Mouse (Mus musculus): ENCODE data around the gene Ccdc50. TPM values are rescaled to one million over a fixed set of nuclear protein-coding genes. Genes with fewer than 3 reads are reported as not detected.

Ccdc50 gene
- polyA plus RNA-seq, 1 experiment from 2014 or later: 37.4 TPM

GRCm38 (mm10) chr16:27360059-27360458 lies 28.6 kb upstream of the Ccdc50 start:
- no peak overlapping the region for H3K4me3 ChIP-seq (replicated peaks; ENCODE audit: low read depth, low read length)
- H3K27me3 ChIP-seq (ENCODE audit: insufficient read depth, low read length): no peaks in the 10 kb centered on the region
- no peaks in the 10 kb centered on the region for H3K36me3 ChIP-seq (ENCODE audit: insufficient read depth, low read length)
- TF ChIP-seq CTCF (IDR thresholded peaks at IDR 0.05; ENCODE audit: low read depth): no peak
- no peak overlapping the region for H3K9ac ChIP-seq (ENCODE audit: low read depth, low read length)
- no peak overlapping the region for H3K27ac ChIP-seq
- no peaks in the 10 kb centered on the region for H3K9me3 ChIP-seq (replicated peaks; ENCODE audit: low read length)
- no peaks in the 10 kb centered on the region for H3K4me1 ChIP-seq (replicated peaks; ENCODE audit: insufficient read depth, low read length)
- WGBS: 84% methylated on average over 1 of the region's 1 CpGs
- DNase-seq (ENCODE audit: low spot score) (no peak), ATAC-seq (replicated peaks; ENCODE audit: low FRiP score, low read depth) (no peak)
- no peak overlapping the region for H3K4me2 ChIP-seq (ENCODE audit: low read length)

- no peak for TF ChIP-seq CTCF (IDR thresholded peaks at IDR 0.05; ENCODE audit: low read depth)
- no peak for ATAC-seq (replicated peaks; ENCODE audit: low FRiP score, low read depth)
Observed at GRCm38 (mm10) chr16:27370191-27370590, 18.5 kb upstream of the Ccdc50 start, which contains the start of gene Uts2b. Gene Uts2b (minus strand): TSS chr16:27370239.

GRCm38 (mm10) chr16:27370700-27371099 lies 18.0 kb upstream of the Ccdc50 start:
- Histone ChIP-seq H3K4me1 (replicated peaks; ENCODE audit: insufficient read depth, low read length) (0 out of 2 replicates have a peak, but pooled peaks cover 3% of the 10 kb centered on the region), H3K9me3 (replicated peaks; ENCODE audit: low read length) (no peaks in the 10 kb centered on the region), H3K4me3 (replicated peaks; ENCODE audit: low read depth, low read length) (no peak overlapping the region), H3K27me3 (ENCODE audit: insufficient read depth, low read length) (no peaks in the 10 kb centered on the region), H3K36me3 (ENCODE audit: insufficient read depth, low read length) (no peaks in the 10 kb centered on the region), H3K4me2 (ENCODE audit: low read length) (no peak overlapping the region), H3K27ac (no peak overlapping the region), H3K9ac (ENCODE audit: low read depth, low read length) (no peak overlapping the region)
- no peak for ATAC-seq (replicated peaks; ENCODE audit: low FRiP score, low read depth)
- DNase-seq (ENCODE audit: low spot score): no peak
- WGBS: 48% methylated on average over 2 of the region's 2 CpGs
- TF ChIP-seq CTCF (IDR thresholded peaks at IDR 0.05; ENCODE audit: low read depth): no peak

More at GRCm38 (mm10) chr16:27370191-27370590, 18.5 kb upstream of the Ccdc50 start, which contains the start of gene Uts2b:
- H3K9me3 ChIP-seq (replicated peaks; ENCODE audit: low read length): no peaks in the 10 kb centered on the region
- no peak within 1 kb of the TSS for H3K4me3 ChIP-seq (replicated peaks; ENCODE audit: low read depth, low read length)
- no peak within 1 kb of the TSS for H3K27ac ChIP-seq
- H3K4me1 ChIP-seq (replicated peaks; ENCODE audit: insufficient read depth, low read length): 0 out of 2 replicates have a peak, but pooled peaks cover 3% of the 10 kb centered on the region
- no peak within 1 kb of the TSS for H3K4me2 ChIP-seq (ENCODE audit: low read length)
- 65% methylated on average over 8 of the region's 8 CpGs for WGBS
- no peaks in the 10 kb centered on the region for H3K36me3 ChIP-seq (ENCODE audit: insufficient read depth, low read length)
- H3K9ac ChIP-seq (ENCODE audit: low read depth, low read length): no peak within 1 kb of the TSS
- no peaks in the 10 kb centered on the region for H3K27me3 ChIP-seq (ENCODE audit: insufficient read depth, low read length)
- DNase-seq (ENCODE audit: low spot score): no peak

GRCm38 (mm10) chr16:27374139-27374538 lies 14.5 kb upstream of the Ccdc50 start:
- Histone ChIP-seq H3K4me2 (ENCODE audit: low read length) (no peak overlapping the region), H3K9me3 (replicated peaks; ENCODE audit: low read length) (no peaks in the 10 kb centered on the region), H3K4me3 (replicated peaks; ENCODE audit: low read depth, low read length) (no peak overlapping the region), H3K27ac (no peak overlapping the region), H3K9ac (ENCODE audit: low read depth, low read length) (no peak overlapping the region), H3K4me1 (replicated peaks; ENCODE audit: insufficient read depth, low read length) (0 out of 2 replicates have a peak, but pooled peaks cover 3% of the 10 kb centered on the region), H3K27me3 (ENCODE audit: insufficient read depth, low read length) (no peaks in the 10 kb centered on the region), H3K36me3 (ENCODE audit: insufficient read depth, low read length) (no peaks in the 10 kb centered on the region)
- 64% methylated on average over 3 of the region's 3 CpGs for WGBS
- DNase-seq (ENCODE audit: low spot score) (no peak), ATAC-seq (replicated peaks; ENCODE audit: low FRiP score, low read depth) (no peak)
- TF ChIP-seq CTCF (IDR thresholded peaks at IDR 0.05; ENCODE audit: low read depth): no peak

- Histone ChIP-seq H3K27ac (peak overlapping the region; percentile 60; the same call in 1 of the 2 replicates), H3K4me1 (replicated peaks; ENCODE audit: insufficient read depth, low read length) (0 out of 2 replicates have a peak, but pooled peaks cover 3% of the 10 kb centered on the region), H3K9me3 (replicated peaks; ENCODE audit: low read length) (no peaks in the 10 kb centered on the region), H3K9ac (ENCODE audit: low read depth, low read length) (no peak overlapping the region), H3K27me3 (ENCODE audit: insufficient read depth, low read length) (no peaks in the 10 kb centered on the region), H3K36me3 (ENCODE audit: insufficient read depth, low read length) (no peaks in the 10 kb centered on the region), H3K4me2 (ENCODE audit: low read length) (no peak overlapping the region), H3K4me3 (replicated peaks; ENCODE audit: low read depth, low read length) (no peak overlapping the region)
- ATAC-seq (replicated peaks; ENCODE audit: low FRiP score, low read depth): peak; percentile 88
- no peak for TF ChIP-seq CTCF (IDR thresholded peaks at IDR 0.05; ENCODE audit: low read depth)
- DNase-seq (ENCODE audit: low spot score): peak; percentile 10
- WGBS: 64% methylated on average over 2 of the region's 2 CpGs
Observed at GRCm38 (mm10) chr16:27375318-27375717, 13.4 kb upstream of the Ccdc50 start.

- TF ChIP-seq CTCF (IDR thresholded peaks at IDR 0.05; ENCODE audit: low read depth): no peak
- Histone ChIP-seq H3K4me2 (ENCODE audit: low read length) (no peak overlapping the region), H3K4me3 (replicated peaks; ENCODE audit: low read depth, low read length) (no peak overlapping the region), H3K27ac (no peak overlapping the region), H3K9me3 (replicated peaks; ENCODE audit: low read length) (no peaks in the 10 kb centered on the region), H3K36me3 (ENCODE audit: insufficient read depth, low read length) (no peaks in the 10 kb centered on the region), H3K9ac (ENCODE audit: low read depth, low read length) (no peak overlapping the region), H3K4me1 (replicated peaks; ENCODE audit: insufficient read depth, low read length) (0 out of 2 replicates have a peak, but pooled peaks cover 3% of the 10 kb centered on the region), H3K27me3 (ENCODE audit: insufficient read depth, low read length) (no peaks in the 10 kb centered on the region)
- no peak for ATAC-seq (replicated peaks; ENCODE audit: low FRiP score, low read depth)
- no peak for DNase-seq (ENCODE audit: low spot score)
Observed at GRCm38 (mm10) chr16:27376556-27376955, 12.1 kb upstream of the Ccdc50 start.

- no peak overlapping the region for H3K27ac ChIP-seq
- no peaks in the 10 kb centered on the region for H3K36me3 ChIP-seq (ENCODE audit: insufficient read depth, low read length)
- H3K27me3 ChIP-seq (ENCODE audit: insufficient read depth, low read length): no peaks in the 10 kb centered on the region
- ATAC-seq (replicated peaks; ENCODE audit: low FRiP score, low read depth): no peak
- no peak overlapping the region for H3K4me3 ChIP-seq (replicated peaks; ENCODE audit: low read depth, low read length)
- WGBS: 77% methylated on average over 4 of the region's 4 CpGs
- no peak overlapping the region for H3K4me2 ChIP-seq (ENCODE audit: low read length)
- TF ChIP-seq CTCF (IDR thresholded peaks at IDR 0.05; ENCODE audit: low read depth): no peak
- DNase-seq (ENCODE audit: low spot score): no peak
- H3K4me1 ChIP-seq (replicated peaks; ENCODE audit: insufficient read depth, low read length): no peaks in the 10 kb centered on the region
- H3K9ac ChIP-seq (ENCODE audit: low read depth, low read length): no peak overlapping the region
- no peaks in the 10 kb centered on the region for H3K9me3 ChIP-seq (replicated peaks; ENCODE audit: low read length)
Observed at GRCm38 (mm10) chr16:27382217-27382616, 6.5 kb upstream of the Ccdc50 start.
